Mouse (Mus musculus): ENCODE results near the gene Tvp23a.

GRCm38 (mm10) chr16:10372372-10372771 lies 74.8 kb downstream of the Tvp23a start:
- no peak for TF ChIP-seq CTCF (conservative IDR thresholded peaks at IDR 0.05; ENCODE audit: low read length)
- TF ChIP-seq NANOG (IDR thresholded peaks at IDR 0.05; ENCODE audit: borderline replicate concordance, low read length): no peak
- TF ChIP-seq POU5F1 (IDR thresholded peaks at IDR 0.05; ENCODE audit: borderline replicate concordance, low read length): no peak

Data from E14TG2a.4 (cell line).